Mouse (Mus musculus) embryonic fibroblast, embryonic 13.5 days (primary cell): Measurements from ENCODE around the gene Stim1.

Experiments used
- CTCF ChIP-seq: IDR thresholded peaks from 2 replicates; pipeline ENCODE4 v1.5.1; 2011; ENCODE audit warnings: mild to moderate bottlenecking, control low read depth, low read length, moderate library complexity, borderline replicate concordance; ENCODE audit not compliant: insufficient read depth
- POLR2A ChIP-seq: IDR thresholded peaks from 2 replicates; pipeline ENCODE4 v1.6.1; 2011; ENCODE audit warnings: low read depth, mild to moderate bottlenecking, control low read depth, low read length, moderate library complexity

GRCm38 (mm10) chr7:102259716-102260479 lies 7.7 kb upstream of the Stim1 start:
- TF ChIP-seq CTCF (no peak), POLR2A (no peak)
